Mouse (Mus musculus): ENCODE measurements around the gene Dnajc12. TPM values are rescaled to one million over a fixed set of nuclear protein-coding genes. Genes with fewer than 3 reads are reported as not detected.

Gene Dnajc12
- total and polyA plus RNA-seq, 3 experiments: 2.9 to 7.3 TPM; not detected in 1

- Histone ChIP-seq H3K27me3 (ENCODE audit: control insufficient read depth in 1 of 2, insufficient read depth in 2 of 2, low read length in 2 of 2) (no peaks in the 10 kb centered on the region), H3K79me2 (ENCODE audit: control insufficient read depth, insufficient read depth, low read length, poor library complexity) (peaks cover 17% of the 10 kb centered on the region), H3K9ac (ENCODE audit: control insufficient read depth, low read depth, low read length, poor library complexity, severe bottlenecking) (no peak overlapping the region), H3K27ac (ENCODE audit: control insufficient read depth, low read depth, low read length) (no peak overlapping the region), H3K36me3 (ENCODE audit: control insufficient read depth in 1 of 2, insufficient read depth in 2 of 2, low read length in 2 of 2) (peaks cover 0 to 10% of the 10 kb centered on the region in 2 experiments; a peak in 2 of 4 replicates), H3K9me3 (replicated peaks; ENCODE audit: insufficient read depth, low read length) (no peaks in the 10 kb centered on the region), H3K4me1 (ENCODE audit: control insufficient read depth in 1 of 2, insufficient read depth in 2 of 2, low read length in 2 of 2) (peaks cover 3 to 12% of the 10 kb centered on the region in 2 experiments; a peak in 3 of 4 replicates), H3K4me3 (ENCODE audit: control insufficient read depth in 1 of 2, insufficient read depth in 1 of 2, low read depth in 2 of 2, low read length in 2 of 2) (no peak overlapping the region)
- TF ChIP-seq NELFE (IDR thresholded peaks at IDR 0.05; ENCODE audit: low read depth, low read length) (no peak), CTCF (IDR thresholded peaks at IDR 0.05 in 2 of 3, conservative IDR thresholded peaks at IDR 0.05 in 1 of 3; ENCODE audit: control insufficient read depth in 1 of 3, insufficient read depth in 1 of 3, low read depth in 2 of 3, low read length in 3 of 3, poor library complexity in 1 of 3, severe bottlenecking in 1 of 3) (no peak), UBTF (IDR thresholded peaks at IDR 0.05; ENCODE audit: borderline replicate concordance, insufficient read depth, low read depth, low read length) (no peak), CHD1 (IDR thresholded peaks at IDR 0.05; ENCODE audit: low read depth, low read length) (no peak), TCF12 (IDR thresholded peaks at IDR 0.05; ENCODE audit: low read depth, low read length) (no peak), TBP (IDR thresholded peaks at IDR 0.05; ENCODE audit: low read depth, low read length) (no peak), POLR2AphosphoS2 (IDR thresholded peaks at IDR 0.05; ENCODE audit: low read length) (no peak), KAT2A (conservative IDR thresholded peaks at IDR 0.05; ENCODE audit: low read depth, low read length) (no peak), MYC (IDR thresholded peaks at IDR 0.05; ENCODE audit: low read depth, low read length) (peak; percentile 64; the same call in 1 of the 2 replicates), JUND (IDR thresholded peaks at IDR 0.05; ENCODE audit: low read depth, low read length) (no peak), MYB (IDR thresholded peaks at IDR 0.05; ENCODE audit: low read depth, low read length) (no peak), MAX (IDR thresholded peaks at IDR 0.05; ENCODE audit: low read length) (peak; percentile 78), ETS1 (IDR thresholded peaks at IDR 0.05; ENCODE audit: low read depth, low read length) (no peak), SMC3 (IDR thresholded peaks at IDR 0.05; ENCODE audit: low read depth, low read length) (no peak), POLR2AphosphoS5 (IDR thresholded peaks at IDR 0.05; ENCODE audit: borderline replicate concordance, low read depth, low read length) (no peak), ZC3H11A (IDR thresholded peaks at IDR 0.05; ENCODE audit: low read depth, low read length) (no peak), ZMIZ1 (IDR thresholded peaks at IDR 0.05; ENCODE audit: low read depth, low read length) (no peak), USF1 (IDR thresholded peaks at IDR 0.05; ENCODE audit: low read depth, low read length) (peak; percentile 76), ZNF384 (IDR thresholded peaks at IDR 0.05; ENCODE audit: low read depth, low read length) (peak; percentile 76), SIN3A (IDR thresholded peaks at IDR 0.05; ENCODE audit: low read length) (no peak), GABPA (IDR thresholded peaks at IDR 0.05; ENCODE audit: low read depth, low read length) (no peak), RAD21 (IDR thresholded peaks at IDR 0.05; ENCODE audit: low read depth, low read length) (no peak), POLR2A (IDR thresholded peaks at IDR 0.05; ENCODE audit: control insufficient read depth in 1 of 2, insufficient read depth in 1 of 2, low read depth in 1 of 2, low read length in 2 of 2, poor library complexity in 1 of 2) (no peak), E2F4 (IDR thresholded peaks at IDR 0.05; ENCODE audit: borderline replicate concordance, low read depth, low read length) (no peak), GATA1 (IDR thresholded peaks at IDR 0.05; ENCODE audit: low read depth, low read length) (0 out of 2 replicates have a peak, but pooled peaks have one; percentile 11), BHLHE40 (IDR thresholded peaks at IDR 0.05; ENCODE audit: borderline replicate concordance, low read depth, low read length) (no peak), NRF1 (IDR thresholded peaks at IDR 0.05; ENCODE audit: insufficient read depth, low read depth, low read length, poor library complexity, severe bottlenecking) (no peak), MEF2A (IDR thresholded peaks at IDR 0.05; ENCODE audit: extremely low read depth, insufficient replicate concordance, low read depth, low read length, poor library complexity, severe bottlenecking) (no peak), RCOR1 (IDR thresholded peaks at IDR 0.05; ENCODE audit: low read depth, low read length) (no peak), USF2 (IDR thresholded peaks at IDR 0.05; ENCODE audit: borderline replicate concordance in 1 of 2, insufficient read depth in 1 of 2, low read depth in 1 of 2, low read length in 2 of 2) (0 out of 4 replicates have a peak, but pooled peaks of 1 of the 2 experiments have one; percentile 20), MXI1 (IDR thresholded peaks at IDR 0.05; ENCODE audit: low read depth, low read length) (peak; percentile 45; the same call in 1 of the 2 replicates), HCFC1 (IDR thresholded peaks at IDR 0.05; ENCODE audit: low read depth, low read length) (no peak)
- peak; percentile 49 for DNase-seq (ENCODE audit: low read depth, low spot score)
These were observed 40.9 kb upstream of the Dnajc12 start for GRCm38 (mm10) chr10:63341351-63341750.
